Mouse (Mus musculus): Measurements from ENCODE around the gene Khdc1b. TPM values are rescaled to one million over a fixed set of nuclear protein-coding genes. Genes with fewer than 3 reads are reported as not detected.

Gene Khdc1b
- total RNA-seq (2012; rRNA removed) (not detected in 2 replicates), polyA plus RNA-seq (2012; ENCODE audit: insufficient read depth in 1 of 2, insufficient read length in 2 of 2, low read depth in 1 of 2, low replicate concordance in 2 of 2, missing spikeins in 1 of 2) (not detected)

DNA sequence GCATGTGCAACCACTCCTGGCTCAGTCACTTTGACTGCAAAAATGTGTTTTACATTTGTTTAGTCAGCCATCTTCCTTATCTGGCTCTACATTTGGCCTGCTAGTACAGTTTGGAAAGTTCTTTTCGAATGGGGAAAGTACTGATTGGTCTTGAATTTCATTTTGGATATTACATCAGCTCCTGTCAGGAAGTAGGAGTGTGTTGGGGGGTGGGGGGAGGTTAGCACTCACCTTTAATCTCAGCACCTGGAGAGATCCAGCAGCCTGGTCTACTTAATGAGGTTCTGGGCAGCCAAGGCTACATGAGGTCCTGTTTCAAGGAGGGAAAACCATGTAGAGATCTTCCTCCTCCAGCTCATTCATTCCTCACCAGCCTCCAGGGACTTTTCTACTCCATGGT, at the start of gene Khdc1b:
Khdc1b (plus strand) TSS at position 301 of the 400 bp plus-strand sequence.
- Histone ChIP-seq H3K9ac (ENCODE audit: control insufficient read depth, low read depth, low read length, poor library complexity, severe bottlenecking) (no peak within 1 kb of the TSS), H3K9me3 (replicated peaks; ENCODE audit: insufficient read depth, low read length) (no peaks in the 10 kb centered on the region), H3K4me1 (ENCODE audit: control insufficient read depth in 1 of 2, insufficient read depth in 2 of 2, low read length in 2 of 2) (no peaks in the 10 kb centered on the region), H3K79me2 (ENCODE audit: control insufficient read depth, insufficient read depth, low read length, poor library complexity) (no peaks in the 10 kb centered on the region), H3K27ac (ENCODE audit: control insufficient read depth, low read depth, low read length) (no peak within 1 kb of the TSS), H3K36me3 (ENCODE audit: control insufficient read depth in 1 of 2, insufficient read depth in 2 of 2, low read length in 2 of 2) (no peaks in the 10 kb centered on the region), H3K4me3 (ENCODE audit: control insufficient read depth in 1 of 2, insufficient read depth in 1 of 2, low read depth in 2 of 2, low read length in 2 of 2) (no peak within 1 kb of the TSS), H3K27me3 (ENCODE audit: control insufficient read depth in 1 of 2, insufficient read depth in 2 of 2, low read length in 2 of 2) (no peaks in the 10 kb centered on the region)
- DNase-seq (ENCODE audit: low read depth, low spot score) = no peak
- TF ChIP-seq MAX (IDR thresholded peaks at IDR 0.05; ENCODE audit: low read length) = no peak
- TF ChIP-seq HCFC1 (IDR thresholded peaks at IDR 0.05; ENCODE audit: low read depth, low read length) = no peak
- TF ChIP-seq ELF1 (IDR thresholded peaks at IDR 0.05; ENCODE audit: low read depth, low read length) = no peak
- no peak for TF ChIP-seq CHD2 (IDR thresholded peaks at IDR 0.05; ENCODE audit: low read length)
- TF ChIP-seq E2F4 (IDR thresholded peaks at IDR 0.05; ENCODE audit: borderline replicate concordance, low read depth, low read length) = no peak
- no peak for TF ChIP-seq ETS1 (IDR thresholded peaks at IDR 0.05; ENCODE audit: low read depth, low read length)

DNA sequence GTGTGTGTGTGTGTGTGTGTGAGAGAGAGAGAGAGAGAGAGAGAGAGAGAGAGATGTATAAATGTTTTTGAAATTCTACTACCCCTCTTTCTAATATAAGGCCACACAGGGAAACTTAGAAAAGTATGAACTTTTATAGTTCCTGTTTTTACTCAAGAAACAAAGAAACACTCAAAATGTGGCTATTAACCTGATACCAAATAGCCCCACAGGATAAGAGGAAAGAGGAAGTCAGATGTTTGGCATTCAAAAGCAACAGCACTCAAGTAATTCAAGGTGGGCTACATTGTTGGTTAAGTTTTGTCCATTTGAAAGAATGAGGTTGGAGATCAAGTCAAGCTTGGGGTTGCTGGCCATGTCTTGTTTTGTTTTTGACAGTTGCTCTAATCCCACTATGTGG, 47.5 kb upstream of the Khdc1b start:
- Histone ChIP-seq H3K9me3 (replicated peaks; ENCODE audit: insufficient read depth, low read length) (no peaks in the 10 kb centered on the region; the same call in 1 of the 2 replicates), H3K4me3 (ENCODE audit: control insufficient read depth in 1 of 2, insufficient read depth in 1 of 2, low read depth in 2 of 2, low read length in 2 of 2) (no peak overlapping the region), H3K9ac (ENCODE audit: control insufficient read depth, low read depth, low read length, poor library complexity, severe bottlenecking) (peak overlapping the region; percentile 64), H3K36me3 (ENCODE audit: control insufficient read depth in 1 of 2, insufficient read depth in 2 of 2, low read length in 2 of 2) (peaks cover 0 to 30% of the 10 kb centered on the region in 2 experiments; a peak in 2 of 4 replicates), H3K27ac (ENCODE audit: control insufficient read depth, low read depth, low read length) (peak overlapping the region; percentile 99), H3K79me2 (ENCODE audit: control insufficient read depth, insufficient read depth, low read length, poor library complexity) (no peaks in the 10 kb centered on the region; the same call in 1 of the 2 replicates), H3K4me1 (ENCODE audit: control insufficient read depth in 1 of 2, insufficient read depth in 2 of 2, low read length in 2 of 2) (peaks cover 20 to 27% of the 10 kb centered on the region in 2 experiments), H3K27me3 (ENCODE audit: control insufficient read depth in 1 of 2, insufficient read depth in 2 of 2, low read length in 2 of 2) (no peaks in the 10 kb centered on the region)
- DNase-seq (ENCODE audit: low read depth, low spot score) = peak; percentile 90
- TF ChIP-seq MAZ (IDR thresholded peaks at IDR 0.05; ENCODE audit: low read depth, low read length) (no peak), MAFK (IDR thresholded peaks at IDR 0.05; ENCODE audit: borderline replicate concordance, low read depth, low read length) (no peak), TCF12 (IDR thresholded peaks at IDR 0.05; ENCODE audit: low read depth, low read length) (peak; percentile 51; the same call in 1 of the 2 replicates), CHD1 (IDR thresholded peaks at IDR 0.05; ENCODE audit: low read depth, low read length) (no peak), SIN3A (IDR thresholded peaks at IDR 0.05; ENCODE audit: low read length) (peak; percentile 83), KAT2A (conservative IDR thresholded peaks at IDR 0.05; ENCODE audit: low read depth, low read length) (no peak), POLR2A (IDR thresholded peaks at IDR 0.05; ENCODE audit: control insufficient read depth in 1 of 2, insufficient read depth in 1 of 2, low read depth in 1 of 2, low read length in 2 of 2, poor library complexity in 1 of 2) (no peak), EP300 (IDR thresholded peaks at IDR 0.05; ENCODE audit: low read depth in 1 of 2, low read length in 2 of 2) (peak; percentile 83 to 94; a peak in 3 of 4 replicates), MXI1 (IDR thresholded peaks at IDR 0.05; ENCODE audit: low read depth, low read length) (no peak), MAX (IDR thresholded peaks at IDR 0.05; ENCODE audit: low read length) (no peak; the same call in 1 of the 2 replicates), NRF1 (IDR thresholded peaks at IDR 0.05; ENCODE audit: insufficient read depth, low read depth, low read length, poor library complexity, severe bottlenecking) (no peak), MYB (IDR thresholded peaks at IDR 0.05; ENCODE audit: low read depth, low read length) (no peak), GABPA (IDR thresholded peaks at IDR 0.05; ENCODE audit: low read depth, low read length) (no peak), MYC (IDR thresholded peaks at IDR 0.05; ENCODE audit: low read depth, low read length) (peak; percentile 76; the same call in 1 of the 2 replicates), BHLHE40 (IDR thresholded peaks at IDR 0.05; ENCODE audit: borderline replicate concordance, low read depth, low read length) (no peak), CTCF (IDR thresholded peaks at IDR 0.05 in 2 of 3, conservative IDR thresholded peaks at IDR 0.05 in 1 of 3; ENCODE audit: control insufficient read depth in 1 of 3, insufficient read depth in 1 of 3, low read depth in 2 of 3, low read length in 3 of 3, poor library complexity in 1 of 3, severe bottlenecking in 1 of 3) (no peak), E2F4 (IDR thresholded peaks at IDR 0.05; ENCODE audit: borderline replicate concordance, low read depth, low read length) (no peak), JUND (IDR thresholded peaks at IDR 0.05; ENCODE audit: low read depth, low read length) (0 out of 2 replicates have a peak, but pooled peaks have one; percentile 41), HCFC1 (IDR thresholded peaks at IDR 0.05; ENCODE audit: low read depth, low read length) (peak; percentile 56), GATA1 (IDR thresholded peaks at IDR 0.05; ENCODE audit: low read depth, low read length) (peak; percentile 80), POLR2AphosphoS2 (IDR thresholded peaks at IDR 0.05; ENCODE audit: low read length) (no peak), RCOR1 (IDR thresholded peaks at IDR 0.05; ENCODE audit: low read depth, low read length) (peak; percentile 63; the same call in 1 of the 2 replicates), UBTF (IDR thresholded peaks at IDR 0.05; ENCODE audit: borderline replicate concordance, insufficient read depth, low read depth, low read length) (no peak), RAD21 (IDR thresholded peaks at IDR 0.05; ENCODE audit: low read depth, low read length) (no peak), MEF2A (IDR thresholded peaks at IDR 0.05; ENCODE audit: extremely low read depth, insufficient replicate concordance, low read depth, low read length, poor library complexity, severe bottlenecking) (no peak), SMC3 (IDR thresholded peaks at IDR 0.05; ENCODE audit: low read depth, low read length) (no peak), CHD2 (IDR thresholded peaks at IDR 0.05; ENCODE audit: low read length) (no peak), USF2 (IDR thresholded peaks at IDR 0.05; ENCODE audit: borderline replicate concordance in 1 of 2, insufficient read depth in 1 of 2, low read depth in 1 of 2, low read length in 2 of 2) (no peak), ELF1 (IDR thresholded peaks at IDR 0.05; ENCODE audit: low read depth, low read length) (no peak)

Data from MEL (cell line).